Mouse (Mus musculus): ENCODE measurements at regions not wholly inside any gene's neighbourhood (a gene's known extent, or its start where the extent isn't known, plus 50 kb on each side); places are given as distances from the start of the nearest gene placed in this dataset.

- Histone ChIP-seq H3K79me2 (ENCODE audit: control insufficient read depth, insufficient read depth) (no peaks in the 10 kb centered on the region), H3K36me3 (ENCODE audit: control insufficient read depth, insufficient read depth) (no peaks in the 10 kb centered on the region)
- TF ChIP-seq REST (IDR thresholded peaks at IDR 0.05; ENCODE audit: insufficient read depth, insufficient read length) (no peak), MYOG (IDR thresholded peaks at IDR 0.05; ENCODE audit: control insufficient read depth in 1 of 3, insufficient read depth in 1 of 3, insufficient read length in 2 of 3, low read depth in 2 of 3) (no peak), SRF (IDR thresholded peaks at IDR 0.05; ENCODE audit: control insufficient read depth, insufficient read length, low read depth) (no peak), USF1 (IDR thresholded peaks at IDR 0.05; ENCODE audit: low read depth) (no peak), CEBPB (IDR thresholded peaks at IDR 0.05; ENCODE audit: insufficient read depth, poor library complexity, severe bottlenecking) (no peak), TCF12 (IDR thresholded peaks at IDR 0.05; ENCODE audit: insufficient read depth, poor library complexity, severe bottlenecking) (no peak)
Observed at GRCm38 (mm10) chr12:95315151-95315750, 376.8 kb upstream of the Flrt2 start.

GRCm38 (mm10) chr12:95316820-95317219 is 375.2 kb upstream of the Flrt2 start:
- Histone ChIP-seq H3K36me3 (ENCODE audit: control insufficient read depth, insufficient read depth) (no peaks in the 10 kb centered on the region), H3K4me3 (no peak overlapping the region), H3ac (ENCODE audit: control insufficient read depth, insufficient read length) (no peak overlapping the region), H3K27me3 (ENCODE audit: control insufficient read depth, insufficient read depth, insufficient read length) (no peaks in the 10 kb centered on the region), H3K79me2 (ENCODE audit: control insufficient read depth, insufficient read depth) (no peaks in the 10 kb centered on the region), H3K4me2 (ENCODE audit: low read depth) (no peak overlapping the region)
- no peak for TF ChIP-seq POLR2A (IDR thresholded peaks at IDR 0.05; ENCODE audit: insufficient read length, low read depth)
- no peak for TF ChIP-seq CEBPB (IDR thresholded peaks at IDR 0.05; ENCODE audit: insufficient read depth, poor library complexity, severe bottlenecking)
- TF ChIP-seq TCF12 (IDR thresholded peaks at IDR 0.05; ENCODE audit: insufficient read depth, poor library complexity, severe bottlenecking) = no peak
- TF ChIP-seq REST (IDR thresholded peaks at IDR 0.05; ENCODE audit: insufficient read depth, insufficient read length) = no peak
- TF ChIP-seq USF1 (IDR thresholded peaks at IDR 0.05; ENCODE audit: low read depth) = no peak
- TF ChIP-seq MAX (IDR thresholded peaks at IDR 0.05; ENCODE audit: low read depth) = no peak
- no peak for TF ChIP-seq TCF3 (IDR thresholded peaks at IDR 0.05; ENCODE audit: insufficient read length, low read depth)
- no peak for TF ChIP-seq SRF (IDR thresholded peaks at IDR 0.05; ENCODE audit: control insufficient read depth, insufficient read length, low read depth)
- no peak for TF ChIP-seq E2F4 (IDR thresholded peaks at IDR 0.05; ENCODE audit: insufficient read depth)
- TF ChIP-seq POLR2AphosphoS2 (IDR thresholded peaks at IDR 0.05; ENCODE audit: insufficient read length, low read depth) = no peak
- TF ChIP-seq MYOG (IDR thresholded peaks at IDR 0.05; ENCODE audit: control insufficient read depth in 1 of 3, insufficient read depth in 1 of 3, insufficient read length in 2 of 3, low read depth in 2 of 3) = no peak
- no peak for TF ChIP-seq MYOD1 (IDR thresholded peaks at IDR 0.05; ENCODE audit: control insufficient read depth in 1 of 3, insufficient read length in 2 of 3, low read depth in 2 of 3)

More at GRCm38 (mm10) chr12:95315151-95315750, 376.8 kb upstream of the Flrt2 start:
- Histone ChIP-seq H3K4me2 (ENCODE audit: low read depth) (no peak overlapping the region), H3K27me3 (ENCODE audit: control insufficient read depth, insufficient read depth, insufficient read length) (no peaks in the 10 kb centered on the region), H3K4me3 (no peak overlapping the region), H3ac (ENCODE audit: control insufficient read depth, insufficient read length) (no peak overlapping the region)

GRCm38 (mm10) chr12:95321693-95322092 is 370.3 kb upstream of the Flrt2 start:
- no peak overlapping the region for H3K4me3 ChIP-seq
- no peak overlapping the region for H3K4me2 ChIP-seq (ENCODE audit: low read depth)
- no peaks in the 10 kb centered on the region for H3K27me3 ChIP-seq (ENCODE audit: control insufficient read depth, insufficient read depth, insufficient read length)
- no peak overlapping the region for H3ac ChIP-seq (ENCODE audit: control insufficient read depth, insufficient read length)
- no peaks in the 10 kb centered on the region for H3K36me3 ChIP-seq (ENCODE audit: control insufficient read depth, insufficient read depth)
- H3K79me2 ChIP-seq (ENCODE audit: control insufficient read depth, insufficient read depth) = no peaks in the 10 kb centered on the region
- no peak for TF ChIP-seq TCF12 (IDR thresholded peaks at IDR 0.05; ENCODE audit: insufficient read depth, poor library complexity, severe bottlenecking)

- Histone ChIP-seq H3K27me3 (ENCODE audit: control insufficient read depth, insufficient read depth, insufficient read length) (no peaks in the 10 kb centered on the region), H3K79me2 (ENCODE audit: control insufficient read depth, insufficient read depth) (no peaks in the 10 kb centered on the region), H3ac (ENCODE audit: control insufficient read depth, insufficient read length) (no peak overlapping the region), H3K4me3 (no peak overlapping the region), H3K36me3 (ENCODE audit: control insufficient read depth, insufficient read depth) (no peaks in the 10 kb centered on the region), H3K4me2 (ENCODE audit: low read depth) (peak overlapping the region; percentile 46)
- TF ChIP-seq REST (IDR thresholded peaks at IDR 0.05; ENCODE audit: insufficient read depth, insufficient read length) (no peak), POLR2A (IDR thresholded peaks at IDR 0.05; ENCODE audit: insufficient read length, low read depth) (no peak), MYOD1 (IDR thresholded peaks at IDR 0.05; ENCODE audit: control insufficient read depth in 1 of 3, insufficient read length in 2 of 3, low read depth in 2 of 3) (no peak), E2F4 (IDR thresholded peaks at IDR 0.05; ENCODE audit: insufficient read depth) (no peak), POLR2AphosphoS2 (IDR thresholded peaks at IDR 0.05; ENCODE audit: insufficient read length, low read depth) (no peak), TCF12 (IDR thresholded peaks at IDR 0.05; ENCODE audit: insufficient read depth, poor library complexity, severe bottlenecking) (no peak), SRF (IDR thresholded peaks at IDR 0.05; ENCODE audit: control insufficient read depth, insufficient read length, low read depth) (no peak), CEBPB (IDR thresholded peaks at IDR 0.05; ENCODE audit: insufficient read depth, poor library complexity, severe bottlenecking) (no peak), TCF3 (IDR thresholded peaks at IDR 0.05; ENCODE audit: insufficient read length, low read depth) (no peak), USF1 (IDR thresholded peaks at IDR 0.05; ENCODE audit: low read depth) (no peak), MAX (IDR thresholded peaks at IDR 0.05; ENCODE audit: low read depth) (no peak), MYOG (IDR thresholded peaks at IDR 0.05; ENCODE audit: control insufficient read depth in 1 of 3, insufficient read depth in 1 of 3, insufficient read length in 2 of 3, low read depth in 2 of 3) (no peak)
Observed at GRCm38 (mm10) chr12:95329666-95330065, 362.4 kb upstream of the Flrt2 start.

GRCm38 (mm10) chr12:95347786-95348185 is 344.2 kb upstream of the Flrt2 start:
- no peaks in the 10 kb centered on the region for H3K79me2 ChIP-seq (ENCODE audit: control insufficient read depth, insufficient read depth)

More at GRCm38 (mm10) chr12:95347786-95348185, 344.2 kb upstream of the Flrt2 start:
- no peak overlapping the region for H3K4me2 ChIP-seq (ENCODE audit: low read depth)
- no peaks in the 10 kb centered on the region for H3K36me3 ChIP-seq (ENCODE audit: control insufficient read depth, insufficient read depth)
- TF ChIP-seq TCF3 (IDR thresholded peaks at IDR 0.05; ENCODE audit: insufficient read length, low read depth) (no peak), REST (IDR thresholded peaks at IDR 0.05; ENCODE audit: insufficient read depth, insufficient read length) (no peak), SRF (IDR thresholded peaks at IDR 0.05; ENCODE audit: control insufficient read depth, insufficient read length, low read depth) (no peak), MYOD1 (IDR thresholded peaks at IDR 0.05; ENCODE audit: control insufficient read depth in 1 of 3, insufficient read length in 2 of 3, low read depth in 2 of 3) (no peak)
- no peak overlapping the region for H3ac ChIP-seq (ENCODE audit: control insufficient read depth, insufficient read length)
- no peaks in the 10 kb centered on the region for H3K27me3 ChIP-seq (ENCODE audit: control insufficient read depth, insufficient read depth, insufficient read length)
- no peak overlapping the region for H3K4me3 ChIP-seq
